Mouse (Mus musculus) granulocyte monocyte progenitor cell, adult 5-6 weeks (primary cell): ENCODE data around the gene Trim25. TPM values are rescaled to one million over a fixed set of nuclear protein-coding genes. Genes with fewer than 3 reads are reported as not detected.

Source experiments
- ATAC-seq: replicated peaks from 2 replicates; pipeline ENCODE4 v1.8.0; 2016; ENCODE audit warnings: mild to moderate bottlenecking, moderate TSS enrichment, inconsistent platforms; ENCODE audit not compliant: poor library complexity, severe bottlenecking
- total RNA-seq, 2 experiments: library from RNA; stranded (forward) in 1 of 2; stranded (reverse) in 1 of 2; fragments of 200-712, 200-1000 nt in 1 of 2; fragments of >200 nt in 1 of 2; fragmentation: Nextera tagmentation in 1 of 2; gene quantifications; 2 replicates each; pipeline ENCODE4 v1.2.3; 2014 to 2017

The Trim25 gene
- total RNA-seq, 2 experiments from 2014 or later = 14.0 to 32.2 TPM

GRCm38 (mm10) chr11:89058515-89059270, 59.5 kb downstream of the Trim25 start:
- ATAC-seq = peak; percentile 54

DNA sequence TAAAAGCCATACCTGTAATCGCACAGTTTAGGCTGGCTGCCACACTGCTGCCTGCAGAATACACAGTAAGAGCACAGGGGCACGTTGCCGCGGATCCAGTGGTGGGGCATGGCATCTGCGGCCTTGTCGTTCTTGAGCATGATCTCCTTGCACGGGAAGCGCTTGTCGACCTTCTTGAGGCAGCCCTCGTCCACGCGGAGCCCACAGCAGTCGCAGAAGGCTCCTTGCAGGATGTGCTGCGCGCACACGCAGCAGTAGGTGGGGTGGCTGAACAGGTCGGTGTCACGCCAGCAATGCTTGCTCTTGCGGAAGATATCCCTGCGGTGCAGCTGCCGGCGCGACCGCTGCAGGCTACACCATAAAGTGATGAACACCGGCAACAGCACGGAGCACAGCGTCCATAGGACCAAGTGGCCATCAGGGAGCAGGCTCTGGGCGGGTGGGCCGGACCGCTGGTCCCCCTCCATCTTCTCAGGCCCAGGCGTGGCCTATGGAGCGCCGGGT, 60.8 kb downstream of the Trim25 start:
- ATAC-seq = peak; percentile 45

GRCm38 (mm10) chr11:89060423-89061089, 61.4 kb downstream of the Trim25 start:
- peak; percentile 86 for ATAC-seq

- ATAC-seq = no peak
Observed at GRCm38 (mm10) chr11:89061362-89061761, 62.2 kb downstream of the Trim25 start.

- no peak for ATAC-seq
Observed at GRCm38 (mm10) chr11:89064312-89064711, 65.1 kb downstream of the Trim25 start.

DNA sequence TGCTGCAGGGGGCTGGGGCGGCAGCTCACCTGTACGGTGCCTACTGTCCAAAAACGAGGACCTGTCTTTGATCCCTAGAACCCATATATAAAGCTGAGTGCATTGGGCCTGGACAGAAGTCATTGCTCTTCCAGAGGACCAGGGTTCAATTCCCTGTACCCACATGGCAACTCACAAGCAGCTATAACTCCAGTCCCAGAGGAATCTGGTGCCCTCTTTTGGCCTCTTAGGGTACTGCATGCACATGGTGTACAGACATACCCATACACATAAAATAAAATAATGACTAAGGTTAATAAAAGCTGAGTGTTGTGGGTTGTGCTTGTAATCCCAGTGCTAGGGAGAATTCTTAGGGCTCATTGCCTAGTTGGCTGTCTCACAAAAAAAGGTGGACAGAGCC, 66.1 kb downstream of the Trim25 start:
- no peak for ATAC-seq

- no peak for ATAC-seq
Observed at GRCm38 (mm10) chr11:89066126-89066525, 67.0 kb downstream of the Trim25 start.

DNA sequence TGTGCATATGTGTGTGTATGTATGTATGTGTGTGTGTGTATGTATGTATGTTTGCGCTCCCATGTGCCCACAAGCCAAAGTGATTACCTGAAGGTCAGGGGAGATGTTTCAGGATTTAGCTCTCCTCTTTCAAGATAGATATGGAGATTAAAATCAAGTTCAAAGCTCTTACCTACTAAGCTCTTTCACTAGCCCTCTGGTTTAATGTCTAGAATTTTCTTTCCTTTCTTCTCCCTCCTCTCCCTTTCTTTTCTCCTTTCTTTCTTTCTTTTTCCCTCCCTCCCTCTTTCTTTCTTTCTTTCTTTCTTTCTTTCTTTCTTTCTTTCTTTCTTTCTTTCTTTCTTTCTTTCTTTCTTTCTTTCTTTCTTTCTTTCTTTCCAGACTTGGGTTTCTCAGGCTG, 67.6 kb downstream of the Trim25 start, which contains the start of gene Dgke:
Gene Dgke (minus strand): TSS at position 101 of the 400 bp plus-strand sequence.
- ATAC-seq = no peak

DNA sequence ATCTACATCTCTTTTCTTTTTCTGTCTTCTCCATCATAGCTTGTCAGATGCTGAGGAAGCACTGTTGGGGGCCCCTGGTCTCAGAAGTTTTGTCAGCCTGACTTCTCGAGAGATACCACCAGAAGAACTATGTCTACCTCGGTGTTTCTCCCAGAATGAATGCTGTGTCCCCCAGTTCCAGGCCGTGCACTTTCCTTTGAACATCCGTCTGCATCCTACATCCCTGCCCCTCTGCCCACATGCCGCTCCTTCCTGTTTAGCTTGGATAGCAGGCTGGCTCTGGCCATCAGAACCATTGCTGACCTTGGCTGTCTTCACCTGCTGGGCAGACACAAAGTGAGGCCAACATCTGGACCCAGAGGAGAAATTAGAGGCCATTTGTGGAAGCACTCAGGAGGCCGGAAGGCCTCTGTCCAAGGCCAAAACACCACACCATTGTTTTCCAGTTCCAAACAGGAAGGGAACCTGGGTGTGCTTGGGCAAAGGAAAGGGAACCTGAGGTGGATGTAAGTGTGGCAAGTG, 68.2 kb downstream of the Trim25 start:
- no peak for ATAC-seq

DNA sequence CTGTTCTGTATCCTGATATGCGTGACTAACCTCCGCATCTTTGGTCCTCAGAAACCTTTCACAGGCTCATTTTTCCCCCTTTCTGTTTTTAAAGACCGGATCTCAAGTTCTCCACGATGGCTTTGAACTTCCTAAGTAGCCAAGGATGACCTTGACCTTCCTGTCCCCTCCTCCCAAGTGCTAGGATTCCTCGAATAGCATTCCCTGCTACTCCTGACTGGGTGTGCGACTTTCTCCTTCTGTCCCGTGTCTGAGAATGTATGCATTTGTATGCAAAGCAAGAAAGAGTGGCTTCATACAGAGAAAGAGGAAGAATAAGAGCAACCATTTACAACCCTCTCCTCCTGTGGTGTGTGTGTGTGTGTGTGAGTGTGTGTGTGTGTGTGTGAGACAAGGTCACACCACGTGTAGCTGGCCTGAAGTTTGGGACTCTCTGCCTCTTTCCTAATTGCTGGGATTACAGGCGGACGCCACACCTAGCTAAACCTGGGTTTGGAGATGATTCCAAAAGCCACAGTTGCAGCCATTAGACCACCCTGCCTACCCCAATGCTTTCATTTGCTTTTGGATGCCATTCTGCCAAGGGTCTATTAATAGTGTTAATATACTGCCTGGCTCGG, 68.8 kb downstream of the Trim25 start:
- ATAC-seq = peak; percentile 43; the same call in 1 of the 2 replicates

- no peak for ATAC-seq
Observed at GRCm38 (mm10) chr11:89068649-89069048, 69.5 kb downstream of the Trim25 start.

- peak; percentile 69 for ATAC-seq
Observed at GRCm38 (mm10) chr11:89069303-89069702, 70.1 kb downstream of the Trim25 start.

Other genes starting within 250 kb of the Trim25 start
- gene Akap1, start 134.8 kb upstream of the Trim25 start, total RNA-seq (2014; fragmentation: Nextera tagmentation) = 12.7 and 15.2 TPM in 2 replicates
- 15.9 and 20.7 TPM in 2 replicates for gene Akap1, start 134.8 kb upstream of the Trim25 start, total RNA-seq (2017)
- gene Scpep1, start 43.9 kb upstream of the Trim25 start, total RNA-seq (2014; fragmentation: Nextera tagmentation) = 18.1 and 22.3 TPM in 2 replicates
- 11.5 and 13.4 TPM in 2 replicates for gene Scpep1, start 43.9 kb upstream of the Trim25 start, total RNA-seq (2017)
- not detected in 2 replicates for gene Elobl, start 32.4 kb upstream of the Trim25 start, total RNA-seq (2014; fragmentation: Nextera tagmentation)
- gene Elobl, start 32.4 kb upstream of the Trim25 start, total RNA-seq (2017) = not detected in 2 replicates
- gene Coil, start 29.1 kb upstream of the Trim25 start, total RNA-seq (2014; fragmentation: Nextera tagmentation) = 9.1 and 16.2 TPM in 2 replicates
- 8.4 and 17.7 TPM in 2 replicates for gene Coil, start 29.1 kb upstream of the Trim25 start, total RNA-seq (2017)
- gene Dgke, start 67.5 kb downstream of the Trim25 start, total RNA-seq (2014; fragmentation: Nextera tagmentation) = 4.9 and 6.8 TPM in 2 replicates
- 5.0 and 7.3 TPM in 2 replicates for gene Dgke, start 67.5 kb downstream of the Trim25 start, total RNA-seq (2017)
- gene Gm525, start 74.5 kb downstream of the Trim25 start, total RNA-seq (2014; fragmentation: Nextera tagmentation) = not detected in 2 replicates
- not detected in 2 replicates for gene Gm525, start 74.5 kb downstream of the Trim25 start, total RNA-seq (2017)